Mouse (Mus musculus): ENCODE results near the gene Myo5a. TPM values are rescaled to one million over a fixed set of nuclear protein-coding genes. Genes with fewer than 3 reads are reported as not detected.

The Myo5a gene
- 6.7 and 8.2 TPM in 2 replicates for polyA plus RNA-seq (2015; fragmentation: Nextera tagmentation; extraction: Ambion mirVana)

GRCm38 (mm10) chr9:75070457-75071028 lies at the start of gene Myo5a:
Gene Myo5a, plus strand, starts transcription at chr9:75071015.
- H3K4me3 ChIP-seq = peak within 1 kb of the TSS; percentile 90
- H3K27me3 ChIP-seq (replicated peaks) = 0 out of 2 replicates have a peak, but pooled peaks cover 5% of the 10 kb centered on the region
- no peaks in the 10 kb centered on the region for H3K36me3 ChIP-seq
- H3K27ac ChIP-seq (replicated peaks) = peak within 1 kb of the TSS; percentile 89
- H3K9ac ChIP-seq = peak within 1 kb of the TSS; percentile 90
- 20% methylated on average over 23 of the region's 23 CpGs for WGBS
- peaks cover 23% of the 10 kb centered on the region for H3K4me1 ChIP-seq
- peak within 1 kb of the TSS; percentile 90 for H3K4me2 ChIP-seq
- H3K9me3 ChIP-seq = no peaks in the 10 kb centered on the region
- ATAC-seq (ENCODE audit: extremely low read depth, insufficient number of reproducible peaks, low FRiP score, low TSS enrichment) = no peak

- WGBS = 85% methylated on average over 7 of the region's 7 CpGs
- Histone ChIP-seq H3K4me1 (peaks cover 5% of the 10 kb centered on the region), H3K27me3 (replicated peaks) (no peaks in the 10 kb centered on the region), H3K4me2 (no peak overlapping the region), H3K9me3 (no peaks in the 10 kb centered on the region), H3K27ac (replicated peaks) (no peak overlapping the region), H3K9ac (no peak overlapping the region), H3K36me3 (peaks cover 54% of the 10 kb centered on the region), H3K4me3 (no peak overlapping the region)
- ATAC-seq (ENCODE audit: extremely low read depth, insufficient number of reproducible peaks, low FRiP score, low TSS enrichment) = no peak
These were observed 48.3 kb upstream of the Myo5a start for GRCm38 (mm10) chr9:75022546-75022945.

DNA sequence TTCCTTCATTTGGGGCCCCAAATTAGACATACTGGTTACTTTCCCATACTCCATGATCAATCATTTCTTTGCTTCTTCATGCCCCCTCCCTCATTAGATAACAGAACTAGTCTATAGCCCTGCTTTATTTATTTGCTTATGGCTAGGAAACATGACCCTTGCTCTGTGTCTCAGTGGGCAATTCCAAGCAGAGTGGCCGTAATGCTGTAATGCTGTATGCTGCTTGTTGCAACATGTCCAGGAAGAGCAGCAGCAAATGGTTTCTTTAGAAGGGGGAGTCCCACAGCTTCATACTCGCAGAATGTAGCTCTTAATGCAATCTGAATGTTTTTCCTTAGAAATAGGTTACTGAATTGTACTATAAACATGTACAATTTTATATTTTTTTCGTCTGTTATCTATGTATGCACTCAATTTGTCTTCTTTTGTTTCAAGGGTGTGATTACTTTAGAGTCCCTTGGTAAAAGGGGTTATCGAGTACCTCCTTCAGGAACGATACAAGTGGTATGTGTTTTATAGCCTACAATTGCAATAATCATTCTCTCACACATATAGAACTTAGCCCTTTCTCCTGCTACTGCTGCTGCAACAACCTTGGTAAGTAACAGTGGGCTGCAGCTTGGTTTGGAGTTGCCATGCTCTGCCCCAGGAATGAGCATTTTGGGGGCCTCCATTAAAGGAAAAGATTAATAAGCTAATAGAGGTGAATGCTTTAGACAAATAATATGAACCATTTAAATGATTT lies 47.5 kb upstream of the Myo5a start:
- peaks cover 51% of the 10 kb centered on the region for H3K36me3 ChIP-seq
- H3K4me1 ChIP-seq = peaks cover 5% of the 10 kb centered on the region
- ATAC-seq (ENCODE audit: extremely low read depth, insufficient number of reproducible peaks, low FRiP score, low TSS enrichment) = no peak
- 75% methylated on average over 5 of the region's 5 CpGs for WGBS
- no peaks in the 10 kb centered on the region for H3K9me3 ChIP-seq
- no peak overlapping the region for H3K4me2 ChIP-seq
- no peaks in the 10 kb centered on the region for H3K27me3 ChIP-seq (replicated peaks)
- no peak overlapping the region for H3K27ac ChIP-seq (replicated peaks)
- no peak overlapping the region for H3K9ac ChIP-seq
- H3K4me3 ChIP-seq = no peak overlapping the region

DNA sequence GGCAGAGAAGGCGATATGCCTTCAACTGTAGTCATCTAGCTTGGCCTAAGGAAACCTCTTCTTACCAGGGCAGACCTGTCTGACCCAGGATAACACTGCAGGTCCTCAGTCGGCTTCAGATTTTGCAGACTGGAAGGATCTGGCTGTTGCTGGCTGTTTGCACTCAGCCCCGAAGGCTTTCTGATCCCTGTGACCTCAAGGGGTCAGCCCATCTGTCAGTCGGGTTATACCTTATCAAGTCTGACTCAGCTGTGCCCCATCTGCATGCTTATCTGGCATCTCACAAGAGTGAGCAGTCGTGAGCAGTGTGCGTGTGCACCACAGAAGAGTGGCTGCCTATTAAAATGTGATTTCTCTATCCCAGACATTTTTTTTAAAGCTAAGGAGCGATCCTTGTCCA lies 46.7 kb upstream of the Myo5a start:
- Histone ChIP-seq H3K27me3 (replicated peaks) (no peaks in the 10 kb centered on the region), H3K9me3 (no peaks in the 10 kb centered on the region), H3K4me1 (peaks cover 5% of the 10 kb centered on the region), H3K27ac (replicated peaks) (no peak overlapping the region), H3K4me3 (no peak overlapping the region), H3K4me2 (no peak overlapping the region), H3K9ac (no peak overlapping the region), H3K36me3 (peaks cover 51% of the 10 kb centered on the region)
- ATAC-seq (ENCODE audit: extremely low read depth, insufficient number of reproducible peaks, low FRiP score, low TSS enrichment) = no peak
- WGBS = 21% methylated on average over 7 of the region's 7 CpGs

DNA sequence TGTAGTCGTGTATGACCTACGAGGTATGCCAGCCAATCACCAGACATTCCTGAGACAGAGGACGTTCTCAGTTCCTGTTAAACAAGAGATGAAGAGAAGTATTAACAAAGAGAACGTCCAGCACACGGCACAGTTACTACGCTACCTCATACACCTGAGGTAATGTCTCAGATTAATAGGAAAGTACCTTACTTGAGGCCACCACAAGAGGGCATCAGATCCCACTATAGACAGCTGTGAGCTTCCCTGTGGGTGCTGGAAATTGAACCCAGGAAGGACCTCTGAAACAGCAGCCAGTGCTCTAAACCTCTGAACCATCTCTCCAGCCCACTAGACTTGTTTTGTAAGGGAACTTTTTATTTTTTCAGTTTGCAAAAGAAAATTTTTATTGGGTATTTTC lies 45.1 kb upstream of the Myo5a start:
- peaks cover 5% of the 10 kb centered on the region for H3K4me1 ChIP-seq
- no peaks in the 10 kb centered on the region for H3K9me3 ChIP-seq
- no peaks in the 10 kb centered on the region for H3K27me3 ChIP-seq (replicated peaks)
- H3K4me3 ChIP-seq = no peak overlapping the region
- H3K9ac ChIP-seq = no peak overlapping the region
- H3K36me3 ChIP-seq = peaks cover 35% of the 10 kb centered on the region
- H3K4me2 ChIP-seq = no peak overlapping the region
- no peak overlapping the region for H3K27ac ChIP-seq (replicated peaks)
- ATAC-seq (ENCODE audit: extremely low read depth, insufficient number of reproducible peaks, low FRiP score, low TSS enrichment) = no peak
- WGBS = 74% methylated on average over 6 of the region's 6 CpGs

DNA sequence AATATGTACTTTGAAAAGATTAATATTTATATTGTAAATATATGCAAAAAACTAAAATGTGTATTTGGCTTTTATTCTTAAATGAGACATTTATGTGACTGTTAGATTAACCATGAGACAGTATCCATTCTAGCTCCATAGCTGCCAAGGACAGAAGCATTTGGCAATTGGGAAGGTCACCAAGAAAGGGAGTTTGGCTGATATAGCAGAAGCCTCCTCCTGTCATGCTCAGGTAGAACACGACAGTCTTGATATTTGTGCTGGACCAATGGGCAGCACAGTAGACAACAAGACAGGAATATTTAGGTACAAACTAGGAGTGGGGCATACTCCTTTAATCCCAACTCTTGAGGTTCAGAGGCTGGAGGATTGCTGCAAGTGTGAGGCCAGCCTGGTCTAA lies 38.4 kb upstream of the Myo5a start:
- H3K9me3 ChIP-seq = no peaks in the 10 kb centered on the region
- peaks cover 5% of the 10 kb centered on the region; the same call in 1 of the 2 replicates for H3K4me1 ChIP-seq
- H3K27ac ChIP-seq (replicated peaks) = no peak overlapping the region
- no peak overlapping the region for H3K4me3 ChIP-seq
- ATAC-seq (ENCODE audit: extremely low read depth, insufficient number of reproducible peaks, low FRiP score, low TSS enrichment) = no peak
- no peaks in the 10 kb centered on the region for H3K27me3 ChIP-seq (replicated peaks)
- no peak overlapping the region for H3K9ac ChIP-seq
- H3K4me2 ChIP-seq = no peak overlapping the region
- H3K36me3 ChIP-seq = peaks cover 16% of the 10 kb centered on the region
- WGBS = 70% methylated on average over 1 of the region's 1 CpGs

DNA sequence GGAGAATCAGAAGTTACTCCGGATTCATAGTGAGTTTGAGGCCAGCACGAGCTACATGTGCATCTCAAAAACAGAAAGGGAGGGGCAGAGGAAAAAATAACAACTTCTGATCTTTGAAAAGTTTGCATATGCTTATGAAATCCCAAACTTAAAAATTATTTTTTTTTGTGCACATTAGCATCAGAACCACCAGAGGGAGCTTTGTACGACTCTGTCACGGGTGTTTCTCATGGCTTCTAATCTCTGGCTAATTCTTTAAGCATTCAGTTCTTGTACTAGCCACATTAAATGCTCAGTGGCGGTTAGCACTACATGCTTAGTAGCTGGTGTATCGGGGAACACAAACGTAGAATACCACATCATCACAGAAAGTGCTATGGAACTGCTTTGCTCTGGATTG lies 37.7 kb upstream of the Myo5a start:
- Histone ChIP-seq H3K9ac (no peak overlapping the region), H3K4me2 (no peak overlapping the region), H3K36me3 (peaks cover 15% of the 10 kb centered on the region), H3K4me1 (peaks cover 5% of the 10 kb centered on the region; the same call in 1 of the 2 replicates), H3K27me3 (replicated peaks) (no peaks in the 10 kb centered on the region), H3K9me3 (no peaks in the 10 kb centered on the region), H3K27ac (replicated peaks) (no peak overlapping the region), H3K4me3 (no peak overlapping the region)
- WGBS = 51% methylated on average over 7 of the region's 7 CpGs
- no peak for ATAC-seq (ENCODE audit: extremely low read depth, insufficient number of reproducible peaks, low FRiP score, low TSS enrichment)

DNA sequence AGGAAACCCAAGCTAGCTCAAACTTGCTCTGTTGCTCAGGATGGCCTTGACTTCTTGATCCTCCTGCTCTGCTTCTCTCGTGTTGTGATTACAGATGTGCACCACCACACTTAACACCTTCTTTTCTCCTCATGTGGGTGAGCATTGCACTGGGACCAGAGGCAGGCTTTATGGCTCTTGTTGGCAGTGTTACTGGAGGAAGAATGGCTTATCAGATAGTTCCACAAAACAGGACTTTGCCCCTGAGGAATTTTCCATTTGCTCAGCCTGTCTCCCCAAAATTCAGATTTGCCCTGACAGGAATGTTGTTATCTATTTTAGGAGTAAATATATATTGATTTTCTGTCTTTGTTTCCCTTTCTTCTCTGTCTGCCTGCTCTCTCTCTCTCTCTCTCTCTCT lies 36.1 kb upstream of the Myo5a start:
- Histone ChIP-seq H3K4me2 (no peak overlapping the region), H3K9ac (no peak overlapping the region), H3K4me1 (peaks cover 18% of the 10 kb centered on the region), H3K36me3 (peaks cover 8% of the 10 kb centered on the region; the same call in 1 of the 2 replicates), H3K9me3 (no peaks in the 10 kb centered on the region), H3K27ac (replicated peaks) (0 out of 2 replicates have a peak overlapping the region, but pooled peaks have one; percentile 39), H3K4me3 (no peak overlapping the region), H3K27me3 (replicated peaks) (no peaks in the 10 kb centered on the region)
- no peak for ATAC-seq (ENCODE audit: extremely low read depth, insufficient number of reproducible peaks, low FRiP score, low TSS enrichment)
- 16% methylated on average over 1 of the region's 1 CpGs for WGBS

- no peak overlapping the region for H3K27ac ChIP-seq (replicated peaks)
- H3K4me3 ChIP-seq = no peak overlapping the region
- H3K36me3 ChIP-seq = peaks cover 13% of the 10 kb centered on the region; the same call in 1 of the 2 replicates
- H3K9me3 ChIP-seq = no peaks in the 10 kb centered on the region
- H3K27me3 ChIP-seq (replicated peaks) = no peaks in the 10 kb centered on the region
- H3K4me2 ChIP-seq = no peak overlapping the region
- H3K9ac ChIP-seq = no peak overlapping the region
- peaks cover 26% of the 10 kb centered on the region for H3K4me1 ChIP-seq
- WGBS = 70% methylated on average over 4 of the region's 4 CpGs
- ATAC-seq (ENCODE audit: extremely low read depth, insufficient number of reproducible peaks, low FRiP score, low TSS enrichment) = no peak
These were observed 34.9 kb upstream of the Myo5a start for GRCm38 (mm10) chr9:75035944-75036343.

GRCm38 (mm10) chr9:75037451-75038356 lies 33.1 kb upstream of the Myo5a start, which contains the start of gene Arpp19:
Gene Arpp19, plus strand, starts transcription at chr9:75037614.
- Histone ChIP-seq H3K9me3 (no peaks in the 10 kb centered on the region), H3K27me3 (replicated peaks) (no peaks in the 10 kb centered on the region), H3K36me3 (peaks cover 14% of the 10 kb centered on the region), H3K4me3 (peak within 1 kb of the TSS; percentile 69), H3K4me1 (peaks cover 34% of the 10 kb centered on the region), H3K4me2 (peak within 1 kb of the TSS; percentile 71), H3K9ac (peak within 1 kb of the TSS; percentile 95), H3K27ac (replicated peaks) (peak within 1 kb of the TSS; percentile 64)
- peak; percentile 79 for ATAC-seq (ENCODE audit: extremely low read depth, insufficient number of reproducible peaks, low FRiP score, low TSS enrichment)
- under 1% methylated on average over 64 of the region's 73 CpGs for WGBS

DNA sequence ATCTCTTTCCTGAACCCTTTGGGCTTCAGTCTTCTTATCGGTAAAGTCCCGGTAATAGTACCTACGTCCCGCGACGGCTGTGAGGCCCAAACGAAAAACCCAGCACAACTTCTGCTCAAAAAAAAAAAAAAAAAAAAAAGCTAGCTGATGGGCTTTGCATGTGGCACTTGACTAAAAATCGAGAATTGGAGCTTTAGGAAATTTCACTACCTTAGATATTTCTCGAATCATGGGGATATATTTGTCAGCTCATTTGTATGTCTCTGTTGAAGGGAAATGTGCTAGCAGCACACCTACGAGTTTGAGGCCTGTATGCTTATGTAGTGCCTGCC lies 32.5 kb upstream of the Myo5a start:
- H3K9ac ChIP-seq = peak overlapping the region; percentile 95
- H3K27me3 ChIP-seq (replicated peaks) = no peaks in the 10 kb centered on the region
- H3K4me3 ChIP-seq = peak overlapping the region; percentile 69
- peak overlapping the region; percentile 71 for H3K4me2 ChIP-seq
- no peak overlapping the region for H3K27ac ChIP-seq (replicated peaks)
- H3K9me3 ChIP-seq = no peaks in the 10 kb centered on the region
- H3K4me1 ChIP-seq = peaks cover 34% of the 10 kb centered on the region
- peaks cover 20% of the 10 kb centered on the region for H3K36me3 ChIP-seq
- 1% methylated on average over 10 of the region's 10 CpGs for WGBS
- no peak for ATAC-seq (ENCODE audit: extremely low read depth, insufficient number of reproducible peaks, low FRiP score, low TSS enrichment)
